In the genomic region with DNA sequence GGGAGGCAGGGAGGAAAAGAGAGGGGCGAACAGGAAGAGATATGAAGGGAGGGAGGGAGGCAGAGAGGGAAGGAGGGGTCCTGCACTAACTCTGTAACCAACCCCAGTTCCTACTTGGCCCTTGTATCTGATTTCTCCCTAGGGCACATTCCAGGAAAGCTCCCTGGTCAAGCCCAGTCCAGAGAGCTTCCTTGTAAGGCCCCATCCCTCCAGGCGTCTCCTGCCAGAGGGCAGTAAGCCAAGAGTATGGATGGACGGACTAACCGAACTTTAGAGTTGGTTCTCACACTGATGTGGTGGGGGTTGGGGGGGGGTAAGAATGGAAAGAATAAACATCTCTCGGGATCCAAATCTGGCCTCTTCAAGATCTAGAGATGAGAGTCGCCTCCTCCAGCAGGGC, we compare ENCODE assay signal across 9 mouse cellular contexts. TPM values are rescaled to one million over a fixed set of nuclear protein-coding genes. Genes with fewer than 3 reads are reported as not detected.
A peak's percentile ranks its signal among the peaks of the same experiment; 100 is the strongest.
DNase-seq lines count a peak whose midpoint lies in the region; ATAC-seq and TF ChIP-seq lines count a peak whose summit lies in the region.
"Had no signal": no experiment of that assay in that cellular context is flagged by ENCODE, and none has a peak within 500 bp of the region (broad histone marks: within the 10 kb centered on the region; RNA-seq: fewer than 3 reads in every experiment).

No protein-coding gene starts in this region.

- H3K9me3 ChIP-seq in kidney, postnatal 0 days (replicated peaks; ENCODE audit: low read length), result no peaks in the 10 kb centered on the region
- H3K9me3 ChIP-seq in midbrain, embryonic 11.5 days (ENCODE audit: control insufficient read depth, low read length), result no peaks in the 10 kb centered on the region

- peak; percentile 58; the same call in 1 of the 2 replicates for ATAC-seq in kidney, postnatal 0 days (replicated peaks; ENCODE audit: low FRiP score, low read depth)
- no peak for ATAC-seq in midbrain, embryonic 11.5 days (ENCODE audit: low FRiP score)

- H3K4me1 ChIP-seq in kidney, postnatal 0 days (replicated peaks; ENCODE audit: insufficient read depth, low read length), result peaks cover 21% of the 10 kb centered on the region
- peaks cover 9% of the 10 kb centered on the region; the same call in 1 of the 2 replicates for H3K4me1 ChIP-seq in midbrain, embryonic 11.5 days (ENCODE audit: control insufficient read depth, insufficient read depth, low read length)

- no peak overlapping the region for H3K4me3 ChIP-seq in kidney, postnatal 0 days (replicated peaks; ENCODE audit: low read depth, low read length)
- H3K4me3 ChIP-seq in midbrain, embryonic 11.5 days (ENCODE audit: low read depth, low read length), result no peak overlapping the region

- H3K4me2 ChIP-seq in kidney, postnatal 0 days (ENCODE audit: low read length), result no peak overlapping the region
- H3K4me2 ChIP-seq in midbrain, embryonic 11.5 days, result no peak overlapping the region

- 21% methylated on average over 6 of the region's 6 CpGs for WGBS in kidney, postnatal 0 days
- 63% methylated on average over 6 of the region's 6 CpGs for WGBS in midbrain, embryonic 11.5 days

- TF ChIP-seq CTCF in kidney, postnatal 0 days (IDR thresholded peaks at IDR 0.05; ENCODE audit: low read depth), result no peak

- 0 out of 2 replicates have a peak, but pooled peaks cover 4% of the 10 kb centered on the region for H3K27me3 ChIP-seq in kidney, postnatal 0 days (ENCODE audit: insufficient read depth, low read length)
- peaks cover 20% of the 10 kb centered on the region; the same call in 1 of the 2 replicates for H3K27me3 ChIP-seq in midbrain, embryonic 11.5 days (ENCODE audit: control insufficient read depth, insufficient read depth, low read length)

- H3K9ac ChIP-seq in kidney, postnatal 0 days (ENCODE audit: low read depth, low read length), result no peak overlapping the region
- H3K9ac ChIP-seq in midbrain, embryonic 11.5 days (ENCODE audit: low read length), result no peak overlapping the region

- no peak overlapping the region for H3K27ac ChIP-seq in kidney, postnatal 0 days
- no peak overlapping the region for H3K27ac ChIP-seq in midbrain, embryonic 11.5 days (ENCODE audit: low read depth, low read length)

- no peaks in the 10 kb centered on the region for H3K36me3 ChIP-seq in kidney, postnatal 0 days (ENCODE audit: insufficient read depth, low read length)
- no peaks in the 10 kb centered on the region for H3K36me3 ChIP-seq in midbrain, embryonic 11.5 days (ENCODE audit: control insufficient read depth, insufficient read depth, low read length)

- DNase-seq in 3134 (ENCODE audit: extremely low read depth, insufficient read length, low spot score) (peak; percentile 31), 3T3-L1 (ENCODE audit: low read depth, low spot score) (peak; percentile 80)
- DNase-seq in gastrocnemius, postnatal 25 days, result peak; percentile 38
- DNase-seq in kidney, postnatal 0 days (ENCODE audit: low spot score), result peak; percentile 87
- DNase-seq in midbrain, embryonic 11.5 days (ENCODE audit: low spot score, missing footprints), result no peak
- no peak for DNase-seq in right cerebral cortex, postnatal 4 days
- no peak for DNase-seq in urinary bladder, postnatal 4 days (ENCODE audit: low spot score in 2 of 2)
- DNase-seq: cerebellum, postnatal 25 days; liver had no signal

RNA-seq across cellular contexts. Expression of a gene that starts 29.7 kb away (rescaled TPM):
- total RNA-seq in gastrocnemius, postnatal 25 days (2021), result 10 to 100 TPM in 1 of 2 experiments, 1 to 10 TPM in 1; 9.2 to 12.5 TPM
- polyA plus RNA-seq in kidney, postnatal 0 days (2015; fragmentation: Nextera tagmentation; extraction: Ambion mirVana), result 87.1 and 102 TPM in 2 replicates
- 30.4 and 33.6 TPM in 2 replicates for polyA plus RNA-seq in midbrain, embryonic 11.5 days (2014; fragmentation: Nextera tagmentation; extraction: Ambion mirVana)

Comparison
In these comparisons a context has a peak if more than half of its experiments do, and no peak if none do; other contexts are left out.
1. DNase-seq: peak in 3134 (single experiment), 3T3-L1 (single experiment), gastrocnemius, postnatal 25 days (single experiment) and kidney, postnatal 0 days (single experiment); none in midbrain, embryonic 11.5 days (single experiment), right cerebral cortex, postnatal 4 days (single experiment) and urinary bladder, postnatal 4 days (0 of 2).